Mouse (Mus musculus): ENCODE data around the gene Akap6.

DNA sequence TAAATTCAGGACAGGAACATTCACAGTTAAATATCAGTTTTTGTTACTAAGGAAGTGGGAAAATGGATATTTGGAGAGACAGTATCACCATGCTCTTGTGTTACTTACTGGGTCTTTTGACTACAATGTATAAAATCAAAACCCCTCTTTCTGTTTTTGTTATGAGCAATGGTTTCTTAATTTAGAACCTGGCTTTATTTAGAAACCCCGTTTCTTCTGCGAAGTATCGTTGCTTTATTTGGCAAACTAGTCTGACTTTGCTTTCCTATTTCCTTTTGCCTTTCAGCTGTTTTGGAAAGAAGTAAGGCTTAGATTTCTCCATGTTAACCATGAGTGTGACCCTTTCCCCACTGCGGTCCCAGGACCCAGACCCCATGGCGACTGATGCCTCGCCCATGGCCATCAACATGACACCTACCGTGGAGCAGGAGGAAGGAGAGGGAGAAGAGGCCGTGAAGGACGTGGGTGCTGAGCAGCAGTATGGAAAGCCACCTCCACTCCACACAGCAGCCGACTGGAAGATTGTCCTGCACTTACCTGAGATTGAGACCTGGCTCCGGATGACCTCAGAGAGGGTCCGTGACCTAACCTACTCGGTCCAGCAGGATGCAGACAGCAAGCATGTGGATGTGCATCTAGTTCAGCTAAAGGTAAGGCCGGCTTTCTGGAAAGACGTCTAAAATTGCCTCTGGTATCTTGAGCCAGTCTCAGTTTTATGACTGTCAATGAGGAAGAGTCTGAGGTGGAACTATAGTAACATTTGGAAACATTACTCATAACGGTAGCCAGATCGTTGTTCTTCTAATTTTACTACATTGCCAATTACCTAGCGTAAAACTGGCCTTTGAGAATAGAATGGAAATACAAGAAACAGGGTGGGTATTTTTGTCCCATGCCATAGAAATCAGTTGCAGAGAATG lies 96.6 kb downstream of the Akap6 start:
- TF ChIP-seq CTCF (conservative IDR thresholded peaks at IDR 0.05; ENCODE audit: low read length) (no peak), POU5F1 (IDR thresholded peaks at IDR 0.05; ENCODE audit: borderline replicate concordance, low read length) (no peak), NANOG (IDR thresholded peaks at IDR 0.05; ENCODE audit: borderline replicate concordance, low read length) (no peak)

All from E14TG2a.4 (cell line).